Mouse (Mus musculus) lung, embryonic 16.5 days (tissue): Measurements from ENCODE around the gene Cyp27a1. TPM values are rescaled to one million over a fixed set of nuclear protein-coding genes. Genes with fewer than 3 reads are reported as not detected.

Experiments
- ATAC-seq: fragments of 200-750 bp; cut with Nextera tagmentation; 2 replicates; pipeline ENCODE4 v1.8.0; 2017; ENCODE audit warnings: low read depth, mild to moderate bottlenecking, moderate library complexity
- H3K27ac ChIP-seq: fragments of 300-500 bp; sonication (generic); 2 replicates; pipeline ENCODE4 v1.5.1; 2014; ENCODE audit warnings: mild to moderate bottlenecking, control low read depth, low read length
- H3K27me3 ChIP-seq: fragments of 300-500 bp; sonication (generic); 2 replicates; pipeline ENCODE4 v1.6.1; 2014; ENCODE audit warnings: low read depth, low read length, mixed read lengths; ENCODE audit not compliant: control insufficient read depth, insufficient read depth
- H3K36me3 ChIP-seq: fragments of 300-500 bp; sonication (generic); 2 replicates; pipeline ENCODE4 v1.6.1; 2014; ENCODE audit warnings: low read length; ENCODE audit not compliant: control insufficient read depth, insufficient read depth
- H3K4me1 ChIP-seq: fragments of 300-500 bp; sonication (generic); replicated peaks from 2 replicates; pipeline ENCODE4 v1.6.1; 2014; ENCODE audit warnings: low read length, mixed read lengths; ENCODE audit not compliant: control insufficient read depth, insufficient read depth
- H3K4me2 ChIP-seq: fragments of 300-500 bp; sonication (generic); 2 replicates; pipeline ENCODE4 v1.6.1; 2014; ENCODE audit warnings: low read depth, low read length, control low read depth
- H3K4me3 ChIP-seq: fragments of 300-500 bp; sonication (generic); 2 replicates; pipeline ENCODE4 v1.5.1; 2014; ENCODE audit warnings: mild to moderate bottlenecking, low read length, control low read depth
- H3K9ac ChIP-seq: fragments of 300-500 bp; sonication (generic); 2 replicates; pipeline ENCODE4 v1.6.1; 2014; ENCODE audit warnings: low read length, control low read depth
- H3K9me3 ChIP-seq: fragments of 300-500 bp; sonication (generic); 2 replicates; pipeline ENCODE4 v1.6.1; 2016; ENCODE audit warnings: low read length; ENCODE audit not compliant: control insufficient read depth
- WGBS: fragments of 180-500 bp; shearing (Covaris S2); extraction: QIAGEN DNeasy Blood & Tissue Kit; methylation state at CpG from one replicate; pipeline ENCODE4 v1.1.7; 2014; 5-methylcytosine and 5-hydroxymethylcytosine counted together
- polyA plus RNA-seq: library from polyadenylated mRNA; unstranded; fragments of >200 nt; fragmentation: Nextera tagmentation; extraction: Ambion mirVana; gene quantifications from 2 replicates; pipeline ENCODE4 v1.2.1, GENCODE M21; 2015

Gene Cyp27a1
- 2.6 and 4.4 TPM in 2 replicates for polyA plus RNA-seq

- H3K4me3 ChIP-seq, result peak within 1 kb of the TSS; percentile 44
- ATAC-seq, result peak; percentile 71
- peak within 1 kb of the TSS; percentile 60 for H3K9ac ChIP-seq
- no peaks in the 10 kb centered on the region for H3K9me3 ChIP-seq
- 2% methylated on average over 35 of the region's 35 CpGs for WGBS
- H3K27ac ChIP-seq, result no peak within 1 kb of the TSS
- peaks cover 6% of the 10 kb centered on the region for H3K4me1 ChIP-seq
- H3K36me3 ChIP-seq, result no peaks in the 10 kb centered on the region
- H3K27me3 ChIP-seq, result peaks cover 2% of the 10 kb centered on the region; the same call in 1 of the 2 replicates
- H3K4me2 ChIP-seq, result peak within 1 kb of the TSS; percentile 86
Measured at GRCm38 (mm10) chr1:74713099-74713858, at the start of gene Cyp27a1. Cyp27a1 (plus strand) TSS chr1:74713574.

- Histone ChIP-seq H3K9me3 (no peaks in the 10 kb centered on the region), H3K27ac (no peak overlapping the region), H3K36me3 (no peaks in the 10 kb centered on the region), H3K4me2 (no peak overlapping the region), H3K9ac (no peak overlapping the region), H3K4me3 (no peak overlapping the region), H3K4me1 (peaks cover 16% of the 10 kb centered on the region), H3K27me3 (no peaks in the 10 kb centered on the region)
- ATAC-seq, result no peak
- 27% methylated on average over 6 of the region's 6 CpGs for WGBS
Measured at GRCm38 (mm10) chr1:74665153-74665552, 48.2 kb upstream of the Cyp27a1 start.

- H3K27me3 ChIP-seq, result no peaks in the 10 kb centered on the region
- no peak overlapping the region for H3K9ac ChIP-seq
- H3K4me1 ChIP-seq, result peaks cover 7% of the 10 kb centered on the region; the same call in 1 of the 2 replicates
- H3K27ac ChIP-seq, result no peak overlapping the region
- no peaks in the 10 kb centered on the region for H3K36me3 ChIP-seq
- ATAC-seq, result no peak
- no peaks in the 10 kb centered on the region for H3K9me3 ChIP-seq
- 80% methylated on average over 3 of the region's 3 CpGs for WGBS
- no peak overlapping the region for H3K4me2 ChIP-seq
- H3K4me3 ChIP-seq, result no peak overlapping the region
Measured at GRCm38 (mm10) chr1:74668371-74668770, 45.0 kb upstream of the Cyp27a1 start.

GRCm38 (mm10) chr1:74672731-74673130 lies 40.6 kb upstream of the Cyp27a1 start:
- 64% methylated on average over 7 of the region's 7 CpGs for WGBS
- Histone ChIP-seq H3K27me3 (no peaks in the 10 kb centered on the region), H3K9ac (no peak overlapping the region), H3K4me2 (no peak overlapping the region), H3K4me3 (no peak overlapping the region), H3K27ac (no peak overlapping the region), H3K36me3 (0 out of 2 replicates have a peak, but pooled peaks cover 2% of the 10 kb centered on the region), H3K4me1 (no peaks in the 10 kb centered on the region), H3K9me3 (no peaks in the 10 kb centered on the region)
- ATAC-seq, result no peak

- Histone ChIP-seq H3K36me3 (peaks cover 29% of the 10 kb centered on the region), H3K27me3 (no peaks in the 10 kb centered on the region), H3K4me1 (no peaks in the 10 kb centered on the region), H3K4me2 (no peak overlapping the region), H3K9me3 (no peaks in the 10 kb centered on the region), H3K27ac (no peak overlapping the region), H3K9ac (no peak overlapping the region), H3K4me3 (no peak overlapping the region)
- no peak for ATAC-seq
- WGBS, result 78% methylated on average over 3 of the region's 3 CpGs
Measured at GRCm38 (mm10) chr1:74676863-74677262, 36.5 kb upstream of the Cyp27a1 start.

- Histone ChIP-seq H3K27ac (no peak overlapping the region), H3K27me3 (no peaks in the 10 kb centered on the region), H3K4me3 (no peak overlapping the region), H3K9ac (no peak overlapping the region), H3K9me3 (no peaks in the 10 kb centered on the region), H3K4me1 (no peaks in the 10 kb centered on the region), H3K4me2 (no peak overlapping the region), H3K36me3 (peaks cover 33% of the 10 kb centered on the region)
- WGBS, result 82% methylated on average over 1 of the region's 1 CpGs
- no peak for ATAC-seq
Measured at GRCm38 (mm10) chr1:74677843-74678242, 35.5 kb upstream of the Cyp27a1 start.

GRCm38 (mm10) chr1:74687131-74687530 lies 26.2 kb upstream of the Cyp27a1 start:
- Histone ChIP-seq H3K36me3 (peaks cover 71% of the 10 kb centered on the region), H3K4me2 (no peak overlapping the region), H3K4me1 (no peaks in the 10 kb centered on the region), H3K4me3 (no peak overlapping the region), H3K27ac (no peak overlapping the region), H3K9ac (no peak overlapping the region), H3K27me3 (no peaks in the 10 kb centered on the region), H3K9me3 (no peaks in the 10 kb centered on the region)
- WGBS, result 85% methylated on average over 7 of the region's 7 CpGs
- no peak for ATAC-seq

- 84% methylated on average over 8 of the region's 8 CpGs for WGBS
- no peak overlapping the region for H3K9ac ChIP-seq
- no peaks in the 10 kb centered on the region for H3K27me3 ChIP-seq
- H3K36me3 ChIP-seq, result peaks cover 52% of the 10 kb centered on the region
- H3K27ac ChIP-seq, result no peak overlapping the region
- H3K9me3 ChIP-seq, result no peaks in the 10 kb centered on the region
- no peak for ATAC-seq
- H3K4me3 ChIP-seq, result no peak overlapping the region
- no peak overlapping the region for H3K4me2 ChIP-seq
- no peaks in the 10 kb centered on the region for H3K4me1 ChIP-seq
Measured at GRCm38 (mm10) chr1:74693891-74694583, 19.3 kb upstream of the Cyp27a1 start.

GRCm38 (mm10) chr1:74695836-74696235 lies 17.5 kb upstream of the Cyp27a1 start:
- Histone ChIP-seq H3K4me2 (no peak overlapping the region), H3K36me3 (peaks cover 39% of the 10 kb centered on the region), H3K9ac (no peak overlapping the region), H3K4me1 (no peaks in the 10 kb centered on the region), H3K4me3 (no peak overlapping the region), H3K27ac (no peak overlapping the region), H3K9me3 (no peaks in the 10 kb centered on the region), H3K27me3 (no peaks in the 10 kb centered on the region)
- 86% methylated on average over 4 of the region's 4 CpGs for WGBS
- ATAC-seq, result no peak
